Mouse (Mus musculus): ENCODE results near the gene Stra6. TPM values are rescaled to one million over a fixed set of nuclear protein-coding genes. Genes with fewer than 3 reads are reported as not detected.

The Stra6 gene
- polyA plus RNA-seq, 1 experiment from 2014 or later = 0.48 TPM

DNA sequence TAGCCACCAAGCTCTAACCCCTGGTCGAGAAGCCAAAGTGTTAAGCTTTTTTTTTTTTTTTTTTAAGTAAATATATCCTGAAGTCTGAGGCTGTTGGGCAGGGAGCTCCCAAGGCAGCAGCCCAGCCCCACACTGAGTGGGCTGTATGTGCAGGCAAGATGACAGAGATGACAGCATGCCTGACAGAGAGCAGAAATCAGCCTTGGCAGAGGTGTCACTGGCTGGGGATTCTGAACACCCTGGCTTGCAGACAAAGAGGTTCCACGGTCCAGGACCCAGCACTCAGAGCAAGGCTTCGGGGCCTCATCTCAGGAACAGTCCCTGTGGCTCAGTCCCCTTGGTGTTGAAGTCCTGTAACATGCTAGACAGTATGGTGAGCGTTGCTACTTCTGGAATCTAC is 96.3 kb downstream of the Stra6 start:
- Histone ChIP-seq H3K9me3 (ENCODE audit: control insufficient read depth) (no peaks in the 10 kb centered on the region), H3K27ac (ENCODE audit: low read depth, low read length) (peak overlapping the region; percentile 21; the same call in 1 of the 2 replicates), H3K27me3 (replicated peaks; ENCODE audit: control insufficient read depth, insufficient read depth, low read length) (no peaks in the 10 kb centered on the region), H3K4me3 (ENCODE audit: low read depth, low read length) (no peak overlapping the region), H3K4me2 (replicated peaks; ENCODE audit: low read depth) (no peak overlapping the region), H3K4me1 (replicated peaks; ENCODE audit: control insufficient read depth, insufficient read depth, low read length) (no peaks in the 10 kb centered on the region), H3K36me3 (ENCODE audit: control insufficient read depth, insufficient read depth) (no peaks in the 10 kb centered on the region), H3K9ac (ENCODE audit: low read depth, low read length) (no peak overlapping the region)
- TF ChIP-seq CTCF (IDR thresholded peaks at IDR 0.05; ENCODE audit: low read depth) = no peak
- WGBS = 33% methylated on average over 4 of the region's 4 CpGs
- no peak for ATAC-seq

GRCm38 (mm10) chr9:58160315-58160714 is 96.7 kb downstream of the Stra6 start:
- Histone ChIP-seq H3K9me3 (ENCODE audit: control insufficient read depth) (no peaks in the 10 kb centered on the region), H3K36me3 (ENCODE audit: control insufficient read depth, insufficient read depth) (no peaks in the 10 kb centered on the region), H3K9ac (ENCODE audit: low read depth, low read length) (no peak overlapping the region), H3K4me3 (ENCODE audit: low read depth, low read length) (no peak overlapping the region), H3K27me3 (replicated peaks; ENCODE audit: control insufficient read depth, insufficient read depth, low read length) (no peaks in the 10 kb centered on the region), H3K27ac (ENCODE audit: low read depth, low read length) (peak overlapping the region; percentile 21; the same call in 1 of the 2 replicates), H3K4me2 (replicated peaks; ENCODE audit: low read depth) (no peak overlapping the region), H3K4me1 (replicated peaks; ENCODE audit: control insufficient read depth, insufficient read depth, low read length) (no peaks in the 10 kb centered on the region)
- no peak for TF ChIP-seq CTCF (IDR thresholded peaks at IDR 0.05; ENCODE audit: low read depth)
- 71% methylated on average over 5 of the region's 5 CpGs for WGBS
- no peak for ATAC-seq

DNA sequence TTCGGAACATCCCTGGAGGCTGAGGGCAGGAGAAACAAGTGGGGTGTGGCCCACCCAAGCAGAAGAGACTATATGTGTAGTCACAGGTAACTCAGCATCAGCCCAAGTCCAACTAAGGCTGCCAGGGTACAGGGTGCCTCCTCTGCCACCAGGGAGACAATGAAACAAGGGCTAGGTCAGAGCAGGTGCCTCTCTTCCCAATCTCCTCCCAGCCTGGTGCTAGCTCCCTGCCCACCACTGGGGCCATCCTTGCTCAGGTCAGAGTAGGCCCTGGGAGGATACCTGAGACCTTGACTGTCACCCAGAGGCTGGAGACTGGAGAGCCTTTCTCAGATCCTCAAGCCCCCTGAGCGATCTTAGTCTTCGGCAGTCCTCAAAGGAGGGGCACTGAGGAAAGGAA is 98.6 kb downstream of the Stra6 start:
- Histone ChIP-seq H3K4me3 (ENCODE audit: low read depth, low read length) (no peak overlapping the region), H3K4me2 (replicated peaks; ENCODE audit: low read depth) (no peak overlapping the region), H3K27ac (ENCODE audit: low read depth, low read length) (no peak overlapping the region), H3K9me3 (ENCODE audit: control insufficient read depth) (no peaks in the 10 kb centered on the region), H3K36me3 (ENCODE audit: control insufficient read depth, insufficient read depth) (no peaks in the 10 kb centered on the region), H3K9ac (ENCODE audit: low read depth, low read length) (no peak overlapping the region), H3K4me1 (replicated peaks; ENCODE audit: control insufficient read depth, insufficient read depth, low read length) (no peaks in the 10 kb centered on the region), H3K27me3 (replicated peaks; ENCODE audit: control insufficient read depth, insufficient read depth, low read length) (no peaks in the 10 kb centered on the region)
- WGBS = 90% methylated on average over 3 of the region's 3 CpGs
- TF ChIP-seq CTCF (IDR thresholded peaks at IDR 0.05; ENCODE audit: low read depth) = no peak
- no peak for ATAC-seq

DNA sequence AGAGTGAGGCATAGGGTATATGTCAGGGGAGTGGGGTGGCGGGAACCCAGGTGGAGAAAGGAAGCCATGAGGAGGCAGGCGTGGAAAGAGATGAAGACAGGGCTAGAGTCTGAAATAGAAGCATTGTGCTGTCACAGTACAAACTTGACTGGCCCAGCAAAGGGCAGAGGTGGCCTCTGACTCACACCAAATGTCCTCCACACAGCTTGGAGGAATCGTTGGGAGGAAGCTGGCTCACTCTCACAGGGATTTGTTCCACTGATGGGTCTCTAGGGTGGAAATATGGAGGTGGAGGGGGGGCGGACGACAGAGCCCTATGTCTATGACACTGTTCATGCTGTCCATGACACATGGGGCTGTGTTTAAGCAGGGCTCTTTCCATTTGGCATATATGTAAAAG is 99.6 kb downstream of the Stra6 start:
- TF ChIP-seq CTCF (IDR thresholded peaks at IDR 0.05; ENCODE audit: low read depth) = no peak
- WGBS = 73% methylated on average over 5 of the region's 5 CpGs
- H3K4me2 ChIP-seq (replicated peaks; ENCODE audit: low read depth) = no peak overlapping the region
- no peak overlapping the region for H3K9ac ChIP-seq (ENCODE audit: low read depth, low read length)
- H3K4me1 ChIP-seq (replicated peaks; ENCODE audit: control insufficient read depth, insufficient read depth, low read length) = no peaks in the 10 kb centered on the region
- no peak for ATAC-seq
- H3K27me3 ChIP-seq (replicated peaks; ENCODE audit: control insufficient read depth, insufficient read depth, low read length) = no peaks in the 10 kb centered on the region
- no peak overlapping the region for H3K27ac ChIP-seq (ENCODE audit: low read depth, low read length)
- H3K4me3 ChIP-seq (ENCODE audit: low read depth, low read length) = no peak overlapping the region
- no peaks in the 10 kb centered on the region for H3K36me3 ChIP-seq (ENCODE audit: control insufficient read depth, insufficient read depth)
- no peaks in the 10 kb centered on the region for H3K9me3 ChIP-seq (ENCODE audit: control insufficient read depth)

DNA sequence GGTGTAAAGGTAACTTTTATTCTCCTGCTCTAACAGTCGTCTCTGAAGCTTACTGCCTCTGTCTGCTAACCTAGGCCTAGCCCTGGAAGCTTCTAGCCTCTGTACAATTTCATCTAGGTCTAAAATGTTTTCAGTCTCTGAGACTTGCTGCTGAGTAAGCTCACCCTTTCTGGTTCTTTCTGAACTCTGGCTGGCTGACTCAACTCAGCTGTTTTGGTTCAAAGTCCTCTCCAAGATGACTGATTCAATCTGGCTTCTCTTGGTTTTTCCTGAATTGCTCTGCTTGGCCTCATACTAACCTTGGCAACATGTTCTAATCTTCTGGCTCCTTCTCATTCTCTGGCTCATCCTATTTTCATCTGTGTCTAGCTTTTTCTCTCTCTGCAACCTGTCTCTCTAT is 102.2 kb downstream of the Stra6 start:
- Histone ChIP-seq H3K27ac (ENCODE audit: low read depth, low read length) (no peak overlapping the region), H3K27me3 (replicated peaks; ENCODE audit: control insufficient read depth, insufficient read depth, low read length) (no peaks in the 10 kb centered on the region), H3K36me3 (ENCODE audit: control insufficient read depth, insufficient read depth) (no peaks in the 10 kb centered on the region), H3K4me3 (ENCODE audit: low read depth, low read length) (no peak overlapping the region), H3K4me1 (replicated peaks; ENCODE audit: control insufficient read depth, insufficient read depth, low read length) (no peaks in the 10 kb centered on the region), H3K9me3 (ENCODE audit: control insufficient read depth) (no peaks in the 10 kb centered on the region), H3K4me2 (replicated peaks; ENCODE audit: low read depth) (no peak overlapping the region), H3K9ac (ENCODE audit: low read depth, low read length) (no peak overlapping the region)
- no peak for TF ChIP-seq CTCF (IDR thresholded peaks at IDR 0.05; ENCODE audit: low read depth)
- ATAC-seq = no peak
- 84% methylated on average over 1 of the region's 1 CpGs for WGBS

DNA sequence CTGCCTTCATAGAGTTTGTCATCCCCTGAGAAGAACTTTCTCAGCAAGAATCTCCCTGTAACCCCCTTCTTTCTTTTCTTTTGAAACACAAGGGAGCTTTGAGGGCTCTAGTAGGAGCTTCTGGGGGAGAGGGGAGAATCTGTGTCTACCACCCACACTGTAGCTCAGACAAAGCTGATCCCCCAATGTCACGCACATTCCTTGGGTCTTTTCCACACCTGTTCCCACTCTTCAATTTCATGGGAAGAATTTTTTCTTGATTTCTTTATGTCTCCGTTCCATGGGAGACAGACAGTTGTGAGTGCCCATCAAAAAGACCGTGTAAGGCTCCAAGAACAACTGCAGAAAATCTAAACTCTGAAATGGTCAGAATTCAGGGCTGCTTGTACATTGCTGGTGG is 105.3 kb downstream of the Stra6 start:
- H3K9ac ChIP-seq (ENCODE audit: low read depth, low read length) = no peak overlapping the region
- no peak overlapping the region for H3K27ac ChIP-seq (ENCODE audit: low read depth, low read length)
- no peak for TF ChIP-seq CTCF (IDR thresholded peaks at IDR 0.05; ENCODE audit: low read depth)
- no peak overlapping the region for H3K4me2 ChIP-seq (replicated peaks; ENCODE audit: low read depth)
- no peaks in the 10 kb centered on the region for H3K27me3 ChIP-seq (replicated peaks; ENCODE audit: control insufficient read depth, insufficient read depth, low read length)
- H3K4me1 ChIP-seq (replicated peaks; ENCODE audit: control insufficient read depth, insufficient read depth, low read length) = no peaks in the 10 kb centered on the region
- no peaks in the 10 kb centered on the region for H3K36me3 ChIP-seq (ENCODE audit: control insufficient read depth, insufficient read depth)
- WGBS = 85% methylated on average over 3 of the region's 3 CpGs
- no peak overlapping the region for H3K4me3 ChIP-seq (ENCODE audit: low read depth, low read length)
- no peak for ATAC-seq
- no peaks in the 10 kb centered on the region for H3K9me3 ChIP-seq (ENCODE audit: control insufficient read depth)

- Histone ChIP-seq H3K27me3 (replicated peaks; ENCODE audit: control insufficient read depth, insufficient read depth, low read length) (no peaks in the 10 kb centered on the region), H3K9ac (ENCODE audit: low read depth, low read length) (no peak overlapping the region), H3K4me1 (replicated peaks; ENCODE audit: control insufficient read depth, insufficient read depth, low read length) (no peaks in the 10 kb centered on the region), H3K4me2 (replicated peaks; ENCODE audit: low read depth) (no peak overlapping the region), H3K4me3 (ENCODE audit: low read depth, low read length) (no peak overlapping the region), H3K27ac (ENCODE audit: low read depth, low read length) (no peak overlapping the region), H3K36me3 (ENCODE audit: control insufficient read depth, insufficient read depth) (no peaks in the 10 kb centered on the region), H3K9me3 (ENCODE audit: control insufficient read depth) (no peaks in the 10 kb centered on the region)
- WGBS = 86% methylated on average over 6 of the region's 6 CpGs
- ATAC-seq = no peak
- no peak for TF ChIP-seq CTCF (IDR thresholded peaks at IDR 0.05; ENCODE audit: low read depth)
Measured at GRCm38 (mm10) chr9:58169426-58169825, 105.8 kb downstream of the Stra6 start.
